Mouse (Mus musculus): ENCODE data around the gene Krt31.
A peak's percentile ranks its signal among the peaks of the same experiment; 100 is the strongest.

The Krt31 gene

GRCm38 (mm10) chr11:100050451-100050850 is at the start of gene Krt31:
Gene Krt31 (minus strand): TSS chr11:100050551.
- DNase-seq (ENCODE audit: low read depth, low spot score) = no peak

GRCm38 (mm10) chr11:100097819-100098218 is 47.5 kb upstream of the Krt31 start:
- no peak for DNase-seq (ENCODE audit: low read depth, low spot score)

GRCm38 (mm10) chr11:100096141-100096540 is 45.8 kb upstream of the Krt31 start, which contains the start of gene Krt35:
Gene Krt35 (minus strand): TSS chr11:100096241.
- no peak for DNase-seq (ENCODE audit: low read depth, low spot score)

- DNase-seq (ENCODE audit: low read depth, low spot score) = no peak
Observed at GRCm38 (mm10) chr11:100088378-100089025, 38.2 kb upstream of the Krt31 start.

- no peak for DNase-seq (ENCODE audit: low read depth, low spot score)
Observed at GRCm38 (mm10) chr11:100087861-100088260, 37.5 kb upstream of the Krt31 start, which contains the start of gene Krt32. Gene Krt32 (minus strand): TSS chr11:100088226.

GRCm38 (mm10) chr11:100073873-100074272 is 23.5 kb upstream of the Krt31 start:
- no peak for DNase-seq (ENCODE audit: low read depth, low spot score)

- DNase-seq (ENCODE audit: low read depth, low spot score) = no peak
Observed at GRCm38 (mm10) chr11:100067293-100068036, 17.1 kb upstream of the Krt31 start.

- peak; percentile 6 for DNase-seq (ENCODE audit: low read depth, low spot score)
Observed at GRCm38 (mm10) chr11:100066236-100067010, 16.1 kb upstream of the Krt31 start.

- no peak for DNase-seq (ENCODE audit: low read depth, low spot score)
Observed at GRCm38 (mm10) chr11:100058875-100059274, 8.5 kb upstream of the Krt31 start.

GRCm38 (mm10) chr11:100055686-100056655 is 5.6 kb upstream of the Krt31 start:
- DNase-seq (ENCODE audit: low read depth, low spot score) = no peak

- DNase-seq (ENCODE audit: low read depth, low spot score) = no peak
Observed at GRCm38 (mm10) chr11:100047193-100047592, 3.2 kb downstream of the Krt31 start.

GRCm38 (mm10) chr11:100046303-100046866 is 4.0 kb downstream of the Krt31 start:
- no peak for DNase-seq (ENCODE audit: low read depth, low spot score)

GRCm38 (mm10) chr11:100041454-100041853 is 8.9 kb downstream of the Krt31 start, which contains the start of gene Krt34:
Gene Krt34 (minus strand): TSS chr11:100041554.
- no peak for DNase-seq (ENCODE audit: low read depth, low spot score)

- no peak for DNase-seq (ENCODE audit: low read depth, low spot score)
Observed at GRCm38 (mm10) chr11:100029768-100030167, 20.6 kb downstream of the Krt31 start, which contains the start of gene Krt33b. Gene Krt33b (minus strand): TSS chr11:100029868.

- no peak for DNase-seq (ENCODE audit: low read depth, low spot score)
Observed at GRCm38 (mm10) chr11:100021438-100021837, 28.9 kb downstream of the Krt31 start.

GRCm38 (mm10) chr11:100019466-100019865 is 30.9 kb downstream of the Krt31 start:
- DNase-seq (ENCODE audit: low read depth, low spot score) = no peak

GRCm38 (mm10) chr11:100016112-100016511 is 34.2 kb downstream of the Krt31 start, which contains the start of gene Krt33a:
Gene Krt33a (minus strand): TSS chr11:100016212.
- no peak for DNase-seq (ENCODE audit: low read depth, low spot score)

GRCm38 (mm10) chr11:100013691-100014171 is 36.6 kb downstream of the Krt31 start:
- DNase-seq (ENCODE audit: low read depth, low spot score) = no peak

- DNase-seq (ENCODE audit: low read depth, low spot score) = no peak
Observed at GRCm38 (mm10) chr11:100010682-100011081, 39.7 kb downstream of the Krt31 start.

GRCm38 (mm10) chr11:100008336-100008735 is 42.0 kb downstream of the Krt31 start:
- no peak for DNase-seq (ENCODE audit: low read depth, low spot score)
